Mouse (Mus musculus) neural tube, embryonic 11.5 days (tissue): ENCODE measurements around the gene Cd247. TPM values are rescaled to one million over a fixed set of nuclear protein-coding genes. Genes with fewer than 3 reads are reported as not detected.

Experiments used
- ATAC-seq: fragments of 200-750 bp; cut with Nextera tagmentation; 2 replicates; pipeline ENCODE4 v1.8.0; 2017; ENCODE audit warnings: moderate number of reproducible peaks, mild to moderate bottlenecking, moderate TSS enrichment, moderate library complexity; ENCODE audit not compliant: insufficient read depth, low FRiP score, low TSS enrichment
- DNase-seq: peaks from one replicate; pipeline ENCODE4 v3.0.0-alpha.2; 2015; ENCODE audit warnings: low spot score
- H3K27ac ChIP-seq: fragments of 300-500 bp; sonication (generic); 2 replicates; pipeline ENCODE4 v1.5.1; 2014; ENCODE audit warnings: low read depth, mild to moderate bottlenecking, low read length
- H3K27me3 ChIP-seq: fragments of 300-500 bp; sonication (generic); 2 replicates; pipeline ENCODE4 v1.6.1; 2014; ENCODE audit warnings: mild to moderate bottlenecking, low read length, mixed read lengths; ENCODE audit not compliant: control insufficient read depth, insufficient read depth
- H3K36me3 ChIP-seq: fragments of 300-500 bp; sonication (generic); 2 replicates; pipeline ENCODE4 v1.6.1; 2014; ENCODE audit warnings: mild to moderate bottlenecking, low read length, moderate library complexity, mixed read lengths; ENCODE audit not compliant: control insufficient read depth, insufficient read depth
- H3K4me1 ChIP-seq: fragments of 300-500 bp; sonication (generic); 2 replicates; pipeline ENCODE4 v1.6.1; 2014; ENCODE audit warnings: low read length, mixed read lengths; ENCODE audit not compliant: control insufficient read depth, insufficient read depth
- H3K4me2 ChIP-seq: fragments of 300-500 bp; sonication (generic); 2 replicates; pipeline ENCODE4 v1.6.1; 2014; ENCODE audit warnings: low read depth, mild to moderate bottlenecking, moderate library complexity
- H3K4me3 ChIP-seq: fragments of 300-500 bp; sonication (generic); 2 replicates; pipeline ENCODE4 v1.5.1; 2014; ENCODE audit warnings: low read depth, low read length
- H3K9ac ChIP-seq: fragments of 300-500 bp; sonication (generic); 2 replicates; pipeline ENCODE4 v1.6.1; 2014; ENCODE audit warnings: mild to moderate bottlenecking, low read length
- H3K9me3 ChIP-seq: fragments of 300-500 bp; sonication (generic); 2 replicates; pipeline ENCODE4 v1.6.1; 2016; ENCODE audit warnings: low read length; ENCODE audit not compliant: control insufficient read depth
- WGBS: fragments of 180-500 bp; shearing (Covaris S2); extraction: QIAGEN DNeasy Blood & Tissue Kit; methylation state at CpG from one replicate; pipeline ENCODE4 v1.1.7; 2014; 5-methylcytosine and 5-hydroxymethylcytosine counted together
- polyA plus RNA-seq: library from polyadenylated mRNA; unstranded; fragments of >200 nt; fragmentation: Nextera tagmentation; extraction: Ambion mirVana; gene quantifications from 2 replicates; pipeline ENCODE4 v1.2.1, GENCODE M21; 2014

Gene Cd247
- polyA plus RNA-seq, 1 experiment from 2014 or later, result 0.86 TPM

- H3K9me3 ChIP-seq, result no peaks in the 10 kb centered on the region
- DNase-seq (no peak), ATAC-seq (no peak)
- no peak overlapping the region for H3K27ac ChIP-seq
- 76% methylated on average over 3 of the region's 3 CpGs for WGBS
- no peaks in the 10 kb centered on the region for H3K27me3 ChIP-seq
- no peaks in the 10 kb centered on the region for H3K4me1 ChIP-seq
- no peak overlapping the region for H3K4me2 ChIP-seq
- H3K9ac ChIP-seq, result no peak overlapping the region
- peaks cover 3% of the 10 kb centered on the region; the same call in 1 of the 2 replicates for H3K36me3 ChIP-seq
- no peak overlapping the region for H3K4me3 ChIP-seq
Observed at GRCm38 (mm10) chr1:165921026-165921425, 132.5 kb downstream of the Cd247 start.

- no peak overlapping the region for H3K27ac ChIP-seq
- no peak overlapping the region for H3K9ac ChIP-seq
- no peak for DNase-seq
- no peaks in the 10 kb centered on the region for H3K36me3 ChIP-seq
- 86% methylated on average over 1 of the region's 1 CpGs for WGBS
- H3K4me1 ChIP-seq, result no peaks in the 10 kb centered on the region
- H3K27me3 ChIP-seq, result no peaks in the 10 kb centered on the region
- no peak overlapping the region for H3K4me3 ChIP-seq
- H3K4me2 ChIP-seq, result no peak overlapping the region
- no peaks in the 10 kb centered on the region for H3K9me3 ChIP-seq
- no peak for ATAC-seq
Observed at GRCm38 (mm10) chr1:165922488-165922887, 134.0 kb downstream of the Cd247 start.

- no peaks in the 10 kb centered on the region for H3K9me3 ChIP-seq
- no peaks in the 10 kb centered on the region for H3K4me1 ChIP-seq
- no peak overlapping the region for H3K4me2 ChIP-seq
- DNase-seq (no peak), ATAC-seq (no peak)
- no peak overlapping the region for H3K9ac ChIP-seq
- no peaks in the 10 kb centered on the region for H3K27me3 ChIP-seq
- H3K36me3 ChIP-seq, result no peaks in the 10 kb centered on the region
- WGBS, result 90% methylated on average over 2 of the region's 2 CpGs
- H3K4me3 ChIP-seq, result no peak overlapping the region
- H3K27ac ChIP-seq, result no peak overlapping the region
Observed at GRCm38 (mm10) chr1:165925207-165925606, 136.7 kb downstream of the Cd247 start.

Other genes starting within 250 kb of the Cd247 start
- 157 and 163 TPM in 2 replicates for gene Mpzl1, start 154.1 kb upstream of the Cd247 start, polyA plus RNA-seq
- gene Rcsd1, start 78.9 kb upstream of the Cd247 start, polyA plus RNA-seq, result 7.1 and 10.4 TPM in 2 replicates
- gene Creg1, start 24.9 kb upstream of the Cd247 start, polyA plus RNA-seq, result 36.9 and 39.2 TPM in 2 replicates
- 27.0 and 27.5 TPM in 2 replicates for gene Pou2f1, start 214.0 kb downstream of the Cd247 start, polyA plus RNA-seq